Mouse (Mus musculus): Measurements from ENCODE around the gene Qtrt2.

GRCm38 (mm10) chr16:43940846-43941245 lies 14.2 kb upstream of the Qtrt2 start:
- no peak for TF ChIP-seq CTCF (conservative IDR thresholded peaks at IDR 0.05; ENCODE audit: insufficient read depth, insufficient read length, low read depth, low read length)
- TF ChIP-seq POLR2A (IDR thresholded peaks at IDR 0.05; ENCODE audit: low read depth, low read length) = no peak

Measured in kidney, adult 2 months (tissue).